13 mouse cellular contexts compared by ENCODE assay signal in the genomic region with DNA sequence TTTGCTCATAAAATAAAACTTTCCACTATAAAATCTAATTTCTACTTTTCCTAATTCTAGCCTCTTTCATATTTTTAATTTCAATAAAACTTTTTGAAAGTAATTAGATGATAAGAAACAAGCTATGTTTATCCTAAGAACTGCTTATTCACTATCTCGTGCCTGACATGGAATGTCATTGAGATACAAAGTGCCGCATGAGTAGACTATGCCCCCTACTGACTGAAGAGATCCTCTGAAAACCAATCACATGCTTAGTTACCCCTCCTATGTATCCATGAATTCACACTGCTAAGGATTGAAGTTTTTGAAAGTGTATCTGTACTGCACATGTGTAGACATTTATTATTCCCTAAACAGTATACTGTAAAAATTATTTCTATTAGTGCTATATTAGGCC. TPM values are rescaled to one million over a fixed set of nuclear protein-coding genes. Genes with fewer than 3 reads are reported as not detected.
A peak's percentile ranks its signal among the peaks of the same experiment; 100 is the strongest.
DNase-seq lines count a peak whose midpoint lies in the region; ATAC-seq and TF ChIP-seq lines count a peak whose summit lies in the region.
"Had no signal": no experiment of that assay in that cellular context is flagged by ENCODE, and none has a peak within 500 bp of the region (broad histone marks: within the 10 kb centered on the region; RNA-seq: fewer than 3 reads in every experiment).

No protein-coding gene starts in this region.

- H3K4me3 ChIP-seq in forebrain, embryonic 14.5 days (ENCODE audit: low read depth, low read length): no peak overlapping the region
- H3K4me3 ChIP-seq in forebrain, embryonic 16.5 days (replicated peaks; ENCODE audit: low read length): no peak overlapping the region
- H3K4me3 ChIP-seq in liver, postnatal 0 days (ENCODE audit: low read depth, low read length): no peak overlapping the region
- no peak overlapping the region for H3K4me3 ChIP-seq in bone marrow, adult 2 months (replicated peaks; ENCODE audit: control insufficient read depth, low read depth, low read length)
- H3K4me3 ChIP-seq: embryonic facial prominence, embryonic 15.5 days; liver, embryonic 13.5 days; myocyte had no signal

- 27% methylated on average over 2 of the region's 2 CpGs for WGBS in forebrain, embryonic 14.5 days
- 34% methylated on average over 2 of the region's 2 CpGs for WGBS in forebrain, embryonic 16.5 days
- 36% methylated on average over 2 of the region's 2 CpGs for WGBS in liver, postnatal 0 days (ENCODE audit: insufficient replicate concordance)
- 34% methylated on average over 2 of the region's 2 CpGs for WGBS in bone marrow, adult 2 months

- intact Hi-C loops in heart, postnatal 36 days (cut with DNase I): no loop called here

- no peak for TF ChIP-seq EP300 in liver, postnatal 0 days (IDR thresholded peaks at IDR 0.05; ENCODE audit: low read depth)

- H3K9me3 ChIP-seq in forebrain, embryonic 14.5 days (replicated peaks; ENCODE audit: control insufficient read depth, low read length): no peaks in the 10 kb centered on the region
- H3K9me3 ChIP-seq in forebrain, embryonic 16.5 days (ENCODE audit: control insufficient read depth, low read length): no peaks in the 10 kb centered on the region
- no peaks in the 10 kb centered on the region for H3K9me3 ChIP-seq in liver, postnatal 0 days (ENCODE audit: low read length)
- H3K9me3 ChIP-seq: embryonic facial prominence, embryonic 15.5 days; liver, embryonic 13.5 days had no signal

- H3K27ac ChIP-seq in forebrain, embryonic 14.5 days (ENCODE audit: low read depth, low read length): no peak overlapping the region
- H3K27ac ChIP-seq in forebrain, embryonic 16.5 days (ENCODE audit: low read length): no peak overlapping the region
- no peak overlapping the region for H3K27ac ChIP-seq in liver, postnatal 0 days (ENCODE audit: low read depth)
- no peak overlapping the region for H3K27ac ChIP-seq in bone marrow, adult 2 months (ENCODE audit: control insufficient read depth, insufficient read depth, low read depth, low read length, poor library complexity)
- H3K27ac ChIP-seq: liver, embryonic 13.5 days had no signal

- H3K9ac ChIP-seq in forebrain, embryonic 14.5 days (ENCODE audit: low read length): no peak overlapping the region
- H3K9ac ChIP-seq in forebrain, embryonic 16.5 days (replicated peaks; ENCODE audit: low read depth, low read length): no peak overlapping the region
- no peak overlapping the region for H3K9ac ChIP-seq in liver, postnatal 0 days (replicated peaks)
- H3K9ac ChIP-seq: embryonic facial prominence, embryonic 15.5 days; liver, embryonic 13.5 days had no signal

- no peak for TF ChIP-seq POLR2A in bone marrow, adult 2 months (IDR thresholded peaks at IDR 0.05; ENCODE audit: borderline replicate concordance, control insufficient read depth, low read depth, low read length)

- H3K4me1 ChIP-seq in forebrain, embryonic 14.5 days (ENCODE audit: control insufficient read depth, insufficient read depth, low read length): peaks cover 5% of the 10 kb centered on the region; the same call in 1 of the 2 replicates
- H3K4me1 ChIP-seq in forebrain, embryonic 16.5 days (replicated peaks; ENCODE audit: control insufficient read depth, insufficient read depth, low read length): no peaks in the 10 kb centered on the region
- no peaks in the 10 kb centered on the region for H3K4me1 ChIP-seq in liver, postnatal 0 days (ENCODE audit: insufficient read depth)
- H3K4me1 ChIP-seq in bone marrow, adult 2 months (ENCODE audit: control insufficient read depth, insufficient read depth, low read length): no peaks in the 10 kb centered on the region; the same call in 1 of the 2 replicates
- H3K4me1 ChIP-seq: embryonic facial prominence, embryonic 15.5 days had no signal

- peak; percentile 65 for TF ChIP-seq CTCF in liver, postnatal 0 days (IDR thresholded peaks at IDR 0.05; ENCODE audit: low read depth)
- TF ChIP-seq CTCF in bone marrow, adult 2 months (IDR thresholded peaks at IDR 0.05; ENCODE audit: control insufficient read depth, insufficient read depth, low read length): 0 out of 2 replicates have a peak, but pooled peaks have one; percentile 5

- no peaks in the 10 kb centered on the region for H3K27me3 ChIP-seq in forebrain, embryonic 14.5 days (replicated peaks; ENCODE audit: control insufficient read depth, insufficient read depth, low read length)
- no peaks in the 10 kb centered on the region for H3K27me3 ChIP-seq in forebrain, embryonic 16.5 days (replicated peaks; ENCODE audit: control insufficient read depth, insufficient read depth, low read length)
- no peaks in the 10 kb centered on the region for H3K27me3 ChIP-seq in liver, postnatal 0 days (ENCODE audit: insufficient read depth, low read length)
- H3K27me3 ChIP-seq: embryonic facial prominence, embryonic 15.5 days; liver, embryonic 13.5 days had no signal

- H3K4me2 ChIP-seq in forebrain, embryonic 14.5 days (ENCODE audit: low read length): no peak overlapping the region
- no peak overlapping the region for H3K4me2 ChIP-seq in forebrain, embryonic 16.5 days (ENCODE audit: low read length)
- no peak overlapping the region for H3K4me2 ChIP-seq in liver, postnatal 0 days (ENCODE audit: low read depth, low read length)
- H3K4me2 ChIP-seq: embryonic facial prominence, embryonic 15.5 days; liver, embryonic 13.5 days had no signal

- H3K36me3 ChIP-seq in forebrain, embryonic 14.5 days (ENCODE audit: control insufficient read depth, insufficient read depth, low read length): peaks cover 18% of the 10 kb centered on the region
- H3K36me3 ChIP-seq in forebrain, embryonic 16.5 days (ENCODE audit: control insufficient read depth, insufficient read depth): peaks cover 4% of the 10 kb centered on the region; the same call in 1 of the 2 replicates
- peaks cover 54% of the 10 kb centered on the region for H3K36me3 ChIP-seq in liver, postnatal 0 days (replicated peaks; ENCODE audit: insufficient read depth, low read length)

- ATAC-seq in forebrain, embryonic 14.5 days: no peak
- ATAC-seq in forebrain, embryonic 16.5 days: no peak
- ATAC-seq in liver, postnatal 0 days: no peak
- 0 out of 2 replicates have a peak, but pooled peaks have one; percentile 36 for ATAC-seq in neutrophil, adult 5-6 weeks (ENCODE audit: extremely low read depth, insufficient number of reproducible peaks, low FRiP score, poor library complexity, severe bottlenecking)
- no peak for ATAC-seq in frontal cortex, adult (ENCODE audit: low TSS enrichment)

- DNase-seq in forebrain, embryonic 14.5 days (ENCODE audit: low spot score): peak; percentile 24
- no peak for DNase-seq in liver, postnatal 0 days
- DNase-seq in liver: no peak
- no peak for DNase-seq in heart, postnatal 36 days
- DNase-seq: liver, embryonic 13.5 days; spleen, adult 18-20 months had no signal

RNA-seq across cellular contexts. Expression of gene Ube2d2b, which starts 36.0 kb away (rescaled TPM):
- polyA plus RNA-seq in forebrain, embryonic 14.5 days (2014; fragmentation: Nextera tagmentation; extraction: Ambion mirVana): 0.13 TPM in 1 of 2 replicates, not detected in the other
- 0.13 TPM in 1 of 2 replicates, not detected in the other for polyA plus RNA-seq in forebrain, embryonic 16.5 days (2015; fragmentation: Nextera tagmentation; extraction: Ambion mirVana)
- polyA plus RNA-seq in liver, postnatal 0 days (2015; fragmentation: Nextera tagmentation; extraction: Ambion mirVana): 0.19 and 0.20 TPM in 2 replicates
- not detected in 2 replicates for polyA plus RNA-seq in bone marrow, adult 2 months (2011; ENCODE audit: insufficient read depth, insufficient read length, low replicate concordance, missing spikeins)
- not detected in 2 replicates for total RNA-seq in neutrophil, adult 5-6 weeks (2017)
- total RNA-seq in heart, postnatal 36 days (2021): not detected
- total RNA-seq: granulocyte monocyte progenitor cell, adult 5-6 weeks had no signal
